Mouse (Mus musculus) MEL (cell line): Measurements from ENCODE around the gene Oxld1. TPM values are rescaled to one million over a fixed set of nuclear protein-coding genes. Genes with fewer than 3 reads are reported as not detected.
A peak's percentile ranks its signal among the peaks of the same experiment; 100 is the strongest.

Experiments
- DNase-seq: peaks from one replicate; pipeline ENCODE4 v3.0.0; 2011; ENCODE audit warnings: low read depth, low spot score
- H3K27ac ChIP-seq: 2 replicates; pipeline ENCODE4 v1.5.1; 2012; ENCODE audit warnings: low read depth, mild to moderate bottlenecking, control low read depth, low read length, moderate library complexity; ENCODE audit not compliant: control insufficient read depth
- H3K27me3 ChIP-seq, 2 experiments: fragments of 150-350 bp in 1 of 2; sonication (generic) in 1 of 2; 2 replicates each; pipeline ENCODE4 v1.6.1; 2012; ENCODE audit warnings: low read length in 2 of 2, mild to moderate bottlenecking in 2 of 2, improper control_type of control experiment in 1 of 2, moderate library complexity in 1 of 2; ENCODE audit not compliant: insufficient read depth in 2 of 2, control insufficient read depth in 1 of 2
- H3K36me3 ChIP-seq, 2 experiments: 2 replicates each; pipeline ENCODE4 v1.6.1; 2012 to 2014; ENCODE audit warnings: low read length in 2 of 2, improper control_type of control experiment in 1 of 2, inconsistent platforms in 1 of 2, mild to moderate bottlenecking in 1 of 2; ENCODE audit not compliant: insufficient read depth in 2 of 2, control insufficient read depth in 1 of 2
- H3K4me1 ChIP-seq, 2 experiments: fragments of 150-350 bp in 1 of 2; sonication (generic) in 1 of 2; 2 replicates each; pipeline ENCODE4 v1.6.1; 2012; ENCODE audit warnings: low read length in 2 of 2, improper control_type of control experiment in 1 of 2, mild to moderate bottlenecking in 1 of 2; ENCODE audit not compliant: insufficient read depth in 2 of 2, control insufficient read depth in 1 of 2
- H3K4me3 ChIP-seq, 2 experiments: fragments of 150-350 bp in 1 of 2; sonication (generic) in 1 of 2; 2 replicates each; pipeline ENCODE4 v1.5.1; 2012; ENCODE audit warnings: low read depth in 2 of 2, low read length in 2 of 2, mild to moderate bottlenecking in 2 of 2, moderate library complexity in 2 of 2, control low read depth in 1 of 2, improper control_type of control experiment in 1 of 2; ENCODE audit not compliant: control insufficient read depth in 1 of 2, insufficient read depth in 1 of 2
- H3K79me2 ChIP-seq: 2 replicates; pipeline ENCODE4 v1.6.1; 2012; ENCODE audit warnings: mild to moderate bottlenecking, low read length, moderate library complexity; ENCODE audit not compliant: control insufficient read depth, poor library complexity, insufficient read depth
- H3K9ac ChIP-seq: 2 replicates; pipeline ENCODE4 v1.6.1; 2012; ENCODE audit warnings: low read depth, mild to moderate bottlenecking, control low read depth, low read length, moderate library complexity; ENCODE audit not compliant: control insufficient read depth, poor library complexity, severe bottlenecking
- H3K9me3 ChIP-seq: fragments of 150-350 bp; sonication (generic); replicated peaks from 2 replicates; pipeline ENCODE4 v1.6.1; 2012; ENCODE audit warnings: mild to moderate bottlenecking, low read length, improper control_type of control experiment, moderate library complexity; ENCODE audit not compliant: insufficient read depth
- CHD1 ChIP-seq: IDR thresholded peaks from 2 replicates; pipeline ENCODE4 v1.6.1; 2012; ENCODE audit warnings: low read depth, mild to moderate bottlenecking, inconsistent platforms, low read length, improper control_type of control experiment
- CHD2 ChIP-seq: IDR thresholded peaks from 2 replicates; pipeline ENCODE4 v1.6.1; 2011; ENCODE audit warnings: low read length, improper control_type of control experiment
- CTCF ChIP-seq, 3 experiments: IDR thresholded peaks in 2 of 3; conservative IDR thresholded peaks in 1 of 3; 2 replicates each; pipeline ENCODE4 v1.5.1; 2011 to 2012; ENCODE audit warnings: low read length in 3 of 3, low read depth in 2 of 3, mild to moderate bottlenecking in 2 of 3, improper control_type of control experiment in 1 of 3, inconsistent platforms in 1 of 3, mixed read lengths in 1 of 3, moderate library complexity in 1 of 3; ENCODE audit not compliant: control insufficient read depth in 1 of 3, insufficient read depth in 1 of 3, poor library complexity in 1 of 3, severe bottlenecking in 1 of 3
- E2F4 ChIP-seq: IDR thresholded peaks from 2 replicates; pipeline ENCODE4 v1.6.1; 2011; ENCODE audit warnings: low read depth, low read length, improper control_type of control experiment, borderline replicate concordance
- EP300 ChIP-seq, 2 experiments: IDR thresholded peaks; 2 replicates each; pipeline ENCODE4 v1.6.1; 2011; ENCODE audit warnings: improper control_type of control experiment in 2 of 2, low read length in 2 of 2, low read depth in 1 of 2, mild to moderate bottlenecking in 1 of 2
- ETS1 ChIP-seq: IDR thresholded peaks from 2 replicates; pipeline ENCODE4 v1.6.1; 2012; ENCODE audit warnings: low read depth, mild to moderate bottlenecking, inconsistent platforms, low read length, improper control_type of control experiment, moderate library complexity
- GABPA ChIP-seq: IDR thresholded peaks from 2 replicates; pipeline ENCODE4 v1.6.1; 2012; ENCODE audit warnings: low read depth, mild to moderate bottlenecking, inconsistent platforms, low read length, improper control_type of control experiment, moderate library complexity
- GATA1 ChIP-seq: IDR thresholded peaks from 2 replicates; pipeline ENCODE4 v1.6.1; 2011; ENCODE audit warnings: low read depth, low read length, improper control_type of control experiment
- HCFC1 ChIP-seq: IDR thresholded peaks from 2 replicates; pipeline ENCODE4 v1.6.1; 2012; ENCODE audit warnings: low read depth, mild to moderate bottlenecking, inconsistent platforms, low read length, improper control_type of control experiment, moderate library complexity
- KAT2A ChIP-seq: conservative IDR thresholded peaks from 2 replicates; pipeline ENCODE4 v1.6.1; 2012; ENCODE audit warnings: low read depth, low read length, improper control_type of control experiment, inconsistent platforms
- MAFK ChIP-seq: IDR thresholded peaks from 2 replicates; pipeline ENCODE4 v1.6.1; 2011; ENCODE audit warnings: low read depth, mild to moderate bottlenecking, low read length, improper control_type of control experiment, borderline replicate concordance
- MAX ChIP-seq: IDR thresholded peaks from 2 replicates; pipeline ENCODE4 v1.6.1; 2011; ENCODE audit warnings: low read length, improper control_type of control experiment
- MAZ ChIP-seq: IDR thresholded peaks from 2 replicates; pipeline ENCODE4 v1.6.1; 2012; ENCODE audit warnings: low read depth, mild to moderate bottlenecking, inconsistent platforms, low read length, improper control_type of control experiment
- MXI1 ChIP-seq: IDR thresholded peaks from 2 replicates; pipeline ENCODE4 v1.6.1; 2011; ENCODE audit warnings: mild to moderate bottlenecking, low read depth, low read length, improper control_type of control experiment
- MYB ChIP-seq: IDR thresholded peaks from 2 replicates; pipeline ENCODE4 v1.6.1; 2011; ENCODE audit warnings: mild to moderate bottlenecking, low read depth, low read length, improper control_type of control experiment
- MYC ChIP-seq: IDR thresholded peaks from 2 replicates; pipeline ENCODE4 v1.6.1; 2011; ENCODE audit warnings: low read depth, mild to moderate bottlenecking, low read length, improper control_type of control experiment, moderate library complexity
- NRF1 ChIP-seq: IDR thresholded peaks from 2 replicates; pipeline ENCODE4 v1.6.1; 2014; ENCODE audit warnings: low read depth, mild to moderate bottlenecking, inconsistent platforms, low read length, improper control_type of control experiment, moderate library complexity; ENCODE audit not compliant: poor library complexity, insufficient read depth, severe bottlenecking
- POLR2A ChIP-seq, 2 experiments: IDR thresholded peaks; 2 replicates each; pipeline ENCODE4 v1.6.1; 2011 to 2012; ENCODE audit warnings: low read length in 2 of 2, mild to moderate bottlenecking in 2 of 2, control low read depth in 1 of 2, improper control_type of control experiment in 1 of 2, low read depth in 1 of 2, moderate library complexity in 1 of 2; ENCODE audit not compliant: control insufficient read depth in 1 of 2, insufficient read depth in 1 of 2, poor library complexity in 1 of 2
- POLR2AphosphoS5 ChIP-seq: IDR thresholded peaks from 2 replicates; pipeline ENCODE4 v1.6.1; 2012; ENCODE audit warnings: low read depth, borderline replicate concordance, mild to moderate bottlenecking, inconsistent platforms, low read length, moderate library complexity, mixed read lengths
- RAD21 ChIP-seq: IDR thresholded peaks from 2 replicates; pipeline ENCODE4 v1.6.1; 2011; ENCODE audit warnings: mild to moderate bottlenecking, low read depth, low read length, improper control_type of control experiment
- RCOR1 ChIP-seq: IDR thresholded peaks from 2 replicates; pipeline ENCODE4 v1.6.1; 2012; ENCODE audit warnings: low read depth, mild to moderate bottlenecking, inconsistent platforms, low read length, improper control_type of control experiment
- TAL1 ChIP-seq: IDR thresholded peaks from 2 replicates; pipeline ENCODE4 v1.6.1; 2012; ENCODE audit warnings: mild to moderate bottlenecking, inconsistent platforms, low read length, moderate library complexity, mixed read lengths
- TBP ChIP-seq: IDR thresholded peaks from 2 replicates; pipeline ENCODE4 v1.8.0; 2011; ENCODE audit warnings: low read depth, low read length, improper control_type of control experiment
- TCF12 ChIP-seq: IDR thresholded peaks from 2 replicates; pipeline ENCODE4 v1.6.1; 2014; ENCODE audit warnings: low read depth, mild to moderate bottlenecking, inconsistent platforms, low read length, improper control_type of control experiment, moderate library complexity
- USF1 ChIP-seq: IDR thresholded peaks from 2 replicates; pipeline ENCODE4 v1.6.1; 2014; ENCODE audit warnings: low read depth, mild to moderate bottlenecking, inconsistent platforms, low read length, improper control_type of control experiment, moderate library complexity
- ZKSCAN1 ChIP-seq: IDR thresholded peaks from 2 replicates; pipeline ENCODE4 v1.6.1; 2012; ENCODE audit warnings: low read depth, mild to moderate bottlenecking, inconsistent platforms, low read length, improper control_type of control experiment, moderate library complexity
- ZNF384 ChIP-seq: IDR thresholded peaks from 2 replicates; pipeline ENCODE4 v1.6.1; 2012; ENCODE audit warnings: low read depth, mild to moderate bottlenecking, inconsistent platforms, low read length, improper control_type of control experiment
- polyA plus RNA-seq, 2 experiments: library from polyadenylated mRNA; stranded (reverse) in 1 of 2; unstranded in 1 of 2; fragments of >175 nt in 1 of 2; fragments of >200 nt in 1 of 2; gene quantifications; 2 replicates each; pipeline versions ENCODE4 v1.2.1 to v1.2.4; 2012; ENCODE audit warnings: low replicate concordance in 2 of 2, low read depth in 1 of 2; ENCODE audit not compliant: insufficient read length in 2 of 2, insufficient read depth in 1 of 2, missing spikeins in 1 of 2
- total RNA-seq: library from RNA; depleted of rRNA; stranded (reverse); fragments of 300-350 nt; gene quantifications from 2 replicates; pipeline ENCODE4 v1.2.3, GENCODE M21; 2012

The Oxld1 gene
- total and polyA plus RNA-seq, 3 experiments, result 15.9 to 17.5 TPM; not detected in 1

GRCm38 (mm10) chr11:120445475-120445874, 12.4 kb downstream of the Oxld1 start:
- Histone ChIP-seq H3K4me1 (peaks cover 21 to 32% of the 10 kb centered on the region in 2 experiments), H3K36me3 (peaks cover 0 to 18% of the 10 kb centered on the region in 2 experiments; a peak in 2 of 4 replicates), H3K4me3 (no peak overlapping the region), H3K9ac (no peak overlapping the region), H3K27me3 (no peaks in the 10 kb centered on the region), H3K27ac (no peak overlapping the region), H3K9me3 (no peaks in the 10 kb centered on the region), H3K79me2 (no peaks in the 10 kb centered on the region)
- TF ChIP-seq MXI1 (peak; percentile 66; the same call in 1 of the 2 replicates), GATA1 (peak; percentile 81), MYB (no peak), TAL1 (no peak; the same call in 1 of the 2 replicates), MYC (no peak), POLR2A (IDR thresholded peaks at IDR 0.05; ENCODE audit: control insufficient read depth in 1 of 2, insufficient read depth in 1 of 2, low read depth in 1 of 2, low read length in 2 of 2, poor library complexity in 1 of 2) (no peak), HCFC1 (no peak), CHD1 (no peak), ZNF384 (peak; percentile 41; the same call in 1 of the 2 replicates), ZKSCAN1 (no peak), RCOR1 (peak; percentile 54), NRF1 (no peak), E2F4 (no peak), ETS1 (0 out of 2 replicates have a peak, but pooled peaks have one; percentile 40), POLR2AphosphoS5 (no peak), TCF12 (no peak), TBP (0 out of 2 replicates have a peak, but pooled peaks have one; percentile 15), CTCF (IDR thresholded peaks at IDR 0.05 in 2 of 3, conservative IDR thresholded peaks at IDR 0.05 in 1 of 3; ENCODE audit: control insufficient read depth in 1 of 3, insufficient read depth in 1 of 3, low read depth in 2 of 3, low read length in 3 of 3, poor library complexity in 1 of 3, severe bottlenecking in 1 of 3) (no peak), GABPA (no peak), MAFK (no peak), MAX (no peak), CHD2 (no peak), EP300 (IDR thresholded peaks at IDR 0.05; ENCODE audit: low read depth in 1 of 2, low read length in 2 of 2) (peak; percentile 26 to 59; a peak in 3 of 4 replicates), USF1 (no peak), MAZ (no peak), RAD21 (no peak), KAT2A (no peak)
- DNase-seq, result peak; percentile 86
